Mouse (Mus musculus): ENCODE results near the gene Cd22.
"Not testable (repeated sequence)": the region's sequence is repeated elsewhere in the genome, so short reads cannot be mapped to it uniquely, and the experiment has no call there.

DNA sequence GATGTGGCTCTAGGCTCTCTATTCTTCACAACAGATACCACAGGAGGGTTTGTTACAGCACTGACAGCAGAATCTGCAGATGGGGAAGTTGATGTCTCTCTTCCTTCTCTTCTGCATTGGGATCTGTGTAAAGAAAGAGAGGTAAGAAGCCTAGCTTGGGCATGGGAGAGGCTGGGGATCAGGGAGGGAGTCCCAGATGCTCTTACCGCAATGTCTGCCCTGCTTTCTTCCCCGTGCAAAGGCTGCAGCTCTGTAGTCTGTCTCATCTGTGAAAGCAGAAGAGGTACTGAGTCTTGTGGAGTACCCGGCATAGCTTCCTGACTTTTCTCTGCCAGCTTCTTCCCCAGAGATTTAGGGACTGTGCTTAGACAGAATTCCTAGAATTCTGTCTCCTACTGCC, 42.3 kb upstream of the Cd22 start:
- not testable (repeated sequence) for TF ChIP-seq CTCF (IDR thresholded peaks at IDR 0.05 in 2 of 3, conservative IDR thresholded peaks at IDR 0.05 in 1 of 3; ENCODE audit: control insufficient read depth in 1 of 3, insufficient read depth in 1 of 3, low read depth in 2 of 3, low read length in 3 of 3, poor library complexity in 1 of 3, severe bottlenecking in 1 of 3); ZNF384 (IDR thresholded peaks at IDR 0.05; ENCODE audit: low read depth, low read length); TCF12 (IDR thresholded peaks at IDR 0.05; ENCODE audit: low read depth, low read length); E2F4 (IDR thresholded peaks at IDR 0.05; ENCODE audit: borderline replicate concordance, low read depth, low read length); MXI1 (IDR thresholded peaks at IDR 0.05; ENCODE audit: low read depth, low read length); HCFC1 (IDR thresholded peaks at IDR 0.05; ENCODE audit: low read depth, low read length); POLR2A (IDR thresholded peaks at IDR 0.05; ENCODE audit: control insufficient read depth in 1 of 2, insufficient read depth in 1 of 2, low read depth in 1 of 2, low read length in 2 of 2, poor library complexity in 1 of 2); UBTF (IDR thresholded peaks at IDR 0.05; ENCODE audit: borderline replicate concordance, insufficient read depth, low read depth, low read length); BHLHE40 (IDR thresholded peaks at IDR 0.05; ENCODE audit: borderline replicate concordance, low read depth, low read length); EP300 (IDR thresholded peaks at IDR 0.05; ENCODE audit: low read depth in 1 of 2, low read length in 2 of 2); MAX (IDR thresholded peaks at IDR 0.05; ENCODE audit: low read length); TBP (IDR thresholded peaks at IDR 0.05; ENCODE audit: low read depth, low read length); GABPA (IDR thresholded peaks at IDR 0.05; ENCODE audit: low read depth, low read length); MYC (IDR thresholded peaks at IDR 0.05; ENCODE audit: low read depth, low read length)

All from MEL (cell line).